Mouse (Mus musculus): Measurements from ENCODE around the gene Defb46.

Gene Defb46

DNA sequence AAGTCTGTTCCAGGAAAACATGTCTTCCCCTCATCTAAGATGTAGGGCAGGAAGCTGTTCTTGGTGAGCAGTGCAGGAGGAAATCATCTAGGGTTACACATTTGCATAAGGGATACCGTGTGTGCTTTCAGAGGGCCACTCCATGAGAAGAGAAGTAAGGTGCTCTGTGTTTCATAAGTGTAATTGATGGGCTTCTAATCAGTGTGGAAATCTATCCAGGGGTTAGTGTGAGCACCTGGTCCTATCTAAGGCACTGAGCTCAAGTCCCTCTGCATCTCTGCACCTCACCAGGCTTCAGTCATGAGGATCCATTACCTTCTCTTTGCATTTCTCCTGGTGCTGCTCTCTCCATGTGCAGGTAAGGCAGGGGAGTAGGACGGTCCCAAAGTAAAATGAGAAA lies at the start of gene Defb46:
Defb46 (plus strand) TSS at position 301 of the 400 bp plus-strand sequence.
- no peak for DNase-seq (ENCODE audit: low read depth, low spot score)

DNA sequence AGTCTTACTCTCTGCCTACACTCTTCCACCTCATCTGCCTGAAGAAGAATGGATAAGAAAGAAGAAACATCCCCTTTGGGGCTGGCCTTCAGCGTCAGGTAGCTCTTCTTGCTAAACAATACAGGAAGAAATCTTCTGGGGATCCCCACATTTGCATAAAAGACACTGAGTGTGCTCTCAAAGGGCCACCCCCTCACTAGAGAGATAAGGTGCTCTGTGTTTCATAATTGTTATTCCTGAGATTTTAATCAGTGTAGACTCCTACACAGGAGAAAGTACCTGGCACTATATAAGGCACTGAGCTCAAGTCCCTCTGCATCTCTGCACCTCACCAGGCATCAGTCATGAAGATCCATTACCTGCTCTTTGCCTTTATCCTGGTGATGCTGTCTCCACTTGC lies 14.6 kb upstream of the Defb46 start, which contains the start of gene Defb6:
Defb6 (plus strand) TSS at position 318 of the 400 bp plus-strand sequence.
- DNase-seq (ENCODE audit: low read depth, low spot score): no peak

DNA sequence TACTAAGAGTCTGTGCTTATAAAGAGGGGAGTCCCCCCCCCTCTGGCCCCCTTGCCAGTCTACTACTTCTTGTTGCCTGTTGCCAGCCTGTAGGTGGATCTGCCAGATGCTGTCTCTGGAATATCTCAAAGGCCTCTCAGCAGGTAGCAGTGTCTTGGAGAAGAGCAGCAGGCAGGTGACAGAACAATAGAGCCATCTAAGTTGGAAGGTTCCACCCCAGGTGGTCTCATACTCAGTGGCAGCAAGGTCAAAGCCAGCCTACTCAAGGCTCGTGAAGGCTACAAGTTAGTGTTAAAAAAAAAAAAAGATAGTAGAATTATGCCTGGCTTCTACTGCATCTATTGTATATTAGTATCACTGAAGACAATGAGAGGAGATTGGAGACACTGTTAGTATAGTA lies 1.6 kb upstream of the Defb46 start:
- DNase-seq (ENCODE audit: low read depth, low spot score): no peak

GRCm38 (mm10) chr8:19247280-19247679 lies 7.6 kb downstream of the Defb46 start, which contains the start of gene Defb5:
Gene Defb5, plus strand, starts transcription at chr8:19247580.
- DNase-seq (ENCODE audit: low read depth, low spot score): no peak

GRCm38 (mm10) chr8:19258136-19258535 lies 18.4 kb downstream of the Defb46 start:
- DNase-seq (ENCODE audit: low read depth, low spot score): no peak

- DNase-seq (ENCODE audit: low read depth, low spot score): no peak
These were observed 20.0 kb downstream of the Defb46 start for GRCm38 (mm10) chr8:19259667-19260066.
